Mouse (Mus musculus) lung, adult 18-20 months (tissue): Measurements from ENCODE around the gene Camk1d.
A peak's percentile ranks its signal among the peaks of the same experiment; 100 is the strongest.

ENCODE experiments used
- DNase-seq, 2 experiments: peaks; one replicate each; pipeline ENCODE4 v3.0.0; 2022; ENCODE audit warnings: mixed read lengths in 2 of 2

Camk1d gene

DNA sequence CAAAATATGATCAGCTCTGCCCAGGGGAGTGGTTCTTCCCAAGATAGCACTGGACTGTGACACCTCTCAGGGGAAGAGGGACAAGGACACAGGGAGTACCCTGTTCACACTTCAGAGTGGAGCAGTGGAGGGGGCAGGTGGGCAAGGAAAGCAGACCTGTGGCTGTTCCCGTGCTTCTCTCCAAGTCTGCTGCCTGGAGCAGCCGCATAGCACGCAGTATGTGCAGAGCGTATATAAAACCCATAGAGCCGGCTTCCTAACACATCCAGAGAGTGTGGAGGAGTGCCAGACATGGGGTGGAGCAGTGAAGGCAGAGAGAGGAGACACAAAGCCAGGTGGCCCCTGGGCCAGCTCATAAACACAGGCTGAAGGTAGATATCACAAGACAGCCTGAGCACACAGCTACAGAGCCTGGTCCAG, 256.2 kb downstream of the Camk1d start:
- no peak for DNase-seq

DNA sequence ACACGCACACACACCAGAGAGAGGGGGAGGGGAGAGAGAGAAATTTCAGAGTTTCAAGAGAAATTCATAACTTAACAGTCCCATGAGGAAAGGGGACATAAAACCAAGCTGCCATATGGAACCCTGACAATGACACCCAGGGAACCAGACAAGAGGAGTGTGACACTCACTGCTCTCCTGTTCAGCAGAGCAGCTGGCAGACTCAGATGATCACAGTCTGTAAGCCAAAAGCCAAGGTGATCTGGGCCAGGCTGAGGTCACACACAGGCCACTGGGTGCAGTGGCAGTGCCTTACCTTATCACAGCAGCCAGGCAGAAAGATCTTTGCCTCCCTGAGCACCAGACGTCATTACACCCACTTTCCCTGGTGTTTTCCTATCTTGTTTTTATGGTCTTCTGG, 258.2 kb downstream of the Camk1d start:
- no peak for DNase-seq

DNA sequence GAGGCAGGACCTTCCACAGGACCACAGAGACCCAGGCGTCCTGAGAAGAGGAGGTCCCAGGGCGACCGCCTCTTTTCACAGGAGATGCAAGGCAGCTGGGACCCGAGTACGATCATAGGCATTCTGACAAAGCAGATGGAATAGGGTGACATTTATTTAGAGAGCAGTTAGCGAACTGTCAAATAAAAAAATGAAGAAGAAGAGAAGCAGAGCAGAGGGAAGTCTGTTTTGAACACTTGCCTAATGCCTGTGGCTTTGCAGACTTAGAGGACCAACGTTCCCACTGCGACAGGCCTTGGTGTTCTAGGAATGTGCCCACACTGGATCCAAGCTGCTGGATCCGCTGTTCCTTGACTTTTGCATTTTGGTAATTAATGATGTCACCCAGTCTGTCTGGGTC, 259.5 kb downstream of the Camk1d start:
- no peak for DNase-seq

DNA sequence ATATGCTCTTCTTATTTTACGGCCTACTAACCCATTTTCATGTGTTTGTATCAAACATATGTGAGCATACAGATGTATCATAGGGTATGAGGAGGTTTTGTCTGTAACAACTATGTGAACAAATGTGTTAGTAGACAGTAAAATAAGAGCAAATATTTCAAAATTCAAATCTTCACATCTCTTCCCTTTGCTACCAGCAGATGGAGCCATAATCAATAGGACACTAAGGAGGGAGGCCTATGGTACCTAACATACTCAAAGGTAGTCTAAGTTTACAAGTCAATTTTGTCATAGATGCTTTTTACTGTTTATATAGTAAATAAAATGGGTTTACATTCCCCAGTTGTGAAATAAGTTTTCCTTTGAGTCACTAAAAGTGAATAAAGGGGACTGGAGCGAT, 262.7 kb downstream of the Camk1d start:
- no peak for DNase-seq

DNA sequence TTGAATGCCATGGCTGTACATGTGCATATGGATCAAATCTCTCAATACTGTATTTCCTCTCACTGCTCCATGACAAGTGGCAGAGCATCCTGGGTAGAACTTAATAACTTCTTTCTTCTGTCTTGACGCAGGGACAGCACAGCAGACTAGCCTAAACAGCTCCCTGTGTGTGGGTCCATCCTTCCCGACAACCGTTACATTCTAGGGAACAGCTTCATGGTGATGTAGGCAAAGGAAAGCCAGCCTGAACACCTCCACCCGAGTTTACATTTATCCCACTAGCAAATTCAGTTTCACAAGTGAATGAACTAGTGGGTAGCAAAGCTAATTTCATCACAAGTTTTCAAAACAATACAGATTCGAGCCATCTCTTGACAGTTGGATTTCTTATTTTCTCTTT, 269.0 kb downstream of the Camk1d start:
- DNase-seq: no peak

DNA sequence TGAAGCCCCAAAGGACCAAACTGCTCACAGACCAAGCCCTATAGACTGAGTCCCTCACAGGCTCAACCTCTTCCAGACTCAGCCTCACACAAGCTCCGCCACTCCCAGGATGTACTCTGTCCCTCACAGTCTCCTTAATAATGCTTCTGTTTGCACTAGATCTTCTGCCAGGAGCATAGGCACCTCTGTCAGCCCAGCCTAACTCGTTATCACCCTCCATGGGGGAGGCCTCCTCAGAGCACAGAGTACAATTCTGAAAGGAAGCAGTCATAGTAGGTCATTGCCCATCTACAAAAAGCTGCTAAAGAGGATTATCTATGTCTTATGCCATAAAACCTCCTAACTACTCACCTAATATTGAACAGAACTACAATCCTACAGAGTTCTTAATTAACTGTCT, 276.6 kb downstream of the Camk1d start:
- no peak for DNase-seq

DNA sequence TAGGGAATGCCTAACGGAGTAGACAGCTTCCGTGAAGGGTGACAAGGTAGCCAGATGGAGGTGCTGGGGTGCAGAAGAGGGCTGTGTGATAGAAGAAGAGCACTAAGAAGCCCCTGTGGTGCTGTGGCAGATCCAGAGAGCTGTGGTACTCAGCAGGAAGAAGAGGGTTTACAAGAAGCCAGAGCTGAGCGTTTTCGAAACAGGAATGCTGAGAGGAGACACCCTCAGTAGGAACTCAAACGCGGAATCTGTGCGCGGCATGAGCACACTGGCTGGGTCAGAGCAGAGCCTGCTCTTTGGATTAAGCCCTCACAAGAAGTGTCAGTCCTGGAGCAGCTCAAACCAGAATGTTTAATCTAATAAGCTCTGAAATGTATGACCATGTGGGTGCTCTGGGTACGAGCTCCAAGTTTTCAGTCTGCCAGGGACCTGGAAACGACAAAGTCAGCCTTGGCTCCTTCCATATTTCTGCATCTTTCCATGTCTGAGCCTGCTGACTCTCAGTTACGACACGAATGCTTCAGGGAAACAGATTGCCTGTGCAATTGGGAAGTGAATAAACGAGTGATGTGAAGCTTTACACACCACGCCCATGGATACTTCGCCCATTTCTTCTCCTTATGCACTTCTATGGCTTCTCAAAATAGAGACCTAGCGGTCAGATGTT, 278.6 kb downstream of the Camk1d start:
- DNase-seq: no peak

DNA sequence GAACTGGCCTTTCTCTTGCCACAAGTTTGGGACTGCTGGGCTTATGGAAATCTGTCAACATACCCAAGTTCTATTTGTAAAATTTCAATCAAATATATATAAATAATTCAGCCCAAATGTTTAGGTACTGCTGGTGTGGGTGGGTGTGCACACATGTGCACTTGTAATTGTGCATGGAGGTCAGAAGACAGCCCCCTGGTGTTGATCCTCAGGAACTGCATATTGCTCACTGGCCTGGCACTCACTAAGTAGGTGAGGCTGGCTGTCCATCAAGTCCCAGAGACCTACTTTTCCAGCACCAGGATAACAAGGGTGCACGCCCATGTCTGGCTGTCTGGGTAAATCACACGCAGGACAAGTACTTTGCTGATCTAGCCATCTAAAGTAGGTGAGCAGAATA, 283.0 kb downstream of the Camk1d start:
- DNase-seq: no peak

DNA sequence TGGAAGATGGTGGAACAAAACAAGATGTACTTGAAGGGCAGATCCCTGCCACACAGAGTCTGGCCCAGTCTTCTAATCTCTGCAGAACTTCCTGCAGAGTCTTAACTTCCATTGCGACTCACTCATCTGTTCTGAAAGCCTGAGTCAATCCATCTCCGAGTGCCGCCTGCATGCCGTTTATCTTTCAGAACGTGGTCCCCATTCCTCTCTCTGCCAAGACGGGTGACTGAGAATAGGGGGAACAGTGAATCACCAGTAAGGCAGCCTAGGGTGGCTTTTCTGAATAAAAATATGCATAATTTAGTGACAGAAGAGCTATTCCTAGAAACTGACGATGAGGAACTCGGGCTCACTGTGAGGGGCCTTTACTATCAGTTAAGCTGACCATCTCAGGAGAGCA, 284.4 kb downstream of the Camk1d start:
- no peak for DNase-seq

DNA sequence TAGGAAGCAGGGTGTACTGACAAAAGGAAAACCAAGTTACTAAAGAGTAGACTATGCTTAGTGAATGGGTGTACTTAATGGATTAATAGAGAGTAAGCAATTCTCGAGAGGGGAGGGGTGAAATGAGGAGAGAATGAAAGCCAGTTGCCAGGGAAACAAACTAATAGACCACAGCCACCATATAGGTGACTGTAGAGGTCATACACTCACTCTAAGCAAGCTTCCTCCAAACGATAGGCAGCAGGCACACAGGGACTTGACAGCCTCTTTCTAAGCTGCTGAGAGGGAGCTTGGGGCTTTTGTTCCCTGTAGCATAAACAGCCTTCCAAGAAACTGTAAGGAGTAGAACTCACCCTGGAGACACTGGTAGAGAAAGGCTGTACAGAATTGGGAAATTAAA, 288.2 kb downstream of the Camk1d start:
- DNase-seq: no peak

DNA sequence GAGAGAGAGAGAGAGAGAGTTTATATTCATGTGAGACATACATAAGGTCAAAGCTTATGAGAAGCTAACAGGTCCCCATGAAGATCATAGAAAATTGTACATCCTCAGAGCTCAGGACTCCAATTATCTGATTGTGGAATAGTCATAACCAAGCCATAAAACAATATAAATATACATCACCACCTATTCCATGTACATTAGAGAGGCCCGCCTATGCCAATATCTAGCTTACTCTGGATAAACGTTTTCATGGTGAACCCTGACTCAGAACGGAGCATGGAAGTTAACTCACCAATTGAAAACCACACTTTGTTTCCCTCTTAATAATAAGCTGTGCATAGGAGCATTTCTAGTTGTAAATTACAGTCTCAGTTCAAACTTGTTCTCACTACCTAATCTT, 288.7 kb downstream of the Camk1d start:
- no peak for DNase-seq

DNA sequence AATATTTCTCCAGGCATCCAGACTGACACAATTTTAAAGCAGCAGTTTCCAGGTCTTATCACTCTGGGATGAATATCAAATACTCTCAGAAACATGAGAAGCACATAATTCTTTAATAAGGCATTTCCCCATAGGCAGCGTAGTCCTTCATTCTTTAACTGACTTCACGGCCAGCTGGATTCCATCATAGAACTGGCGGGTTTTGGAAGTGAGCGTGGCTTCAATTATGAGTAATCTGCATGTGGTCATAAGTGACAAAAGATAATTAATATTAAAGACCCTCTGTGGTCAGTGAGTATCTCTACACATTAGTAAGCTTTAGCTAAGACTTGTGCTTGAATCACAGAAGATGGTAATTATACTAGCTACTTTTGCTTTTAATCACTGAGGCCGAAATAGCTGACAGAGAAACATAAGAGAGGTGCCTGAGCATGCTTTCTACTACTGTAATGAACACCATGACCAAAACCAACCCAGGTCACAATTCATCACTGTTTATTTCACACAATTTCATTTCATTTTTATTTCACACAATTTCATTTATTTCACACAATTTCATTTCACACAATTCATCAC, 293.6 kb downstream of the Camk1d start:
- DNase-seq: no peak

DNA sequence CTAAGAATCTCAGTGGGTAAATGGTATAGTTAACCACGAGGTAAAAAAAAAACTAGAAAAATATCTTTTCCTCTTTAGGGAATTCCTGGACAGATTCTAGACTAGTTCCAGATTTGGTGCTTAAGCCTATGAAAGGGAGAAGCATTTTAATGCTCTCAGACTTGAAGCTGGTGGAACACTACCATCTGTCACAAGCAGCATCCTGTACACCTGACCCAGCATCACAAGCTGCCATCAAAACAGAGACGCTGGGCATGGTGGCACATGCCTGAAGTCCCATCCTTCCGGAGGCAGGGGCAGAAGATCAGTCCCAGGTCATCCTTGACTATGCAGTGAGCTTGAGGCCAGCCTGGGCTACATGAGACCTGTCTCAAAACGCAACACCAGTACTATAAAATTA, 295.5 kb downstream of the Camk1d start:
- no peak for DNase-seq

DNA sequence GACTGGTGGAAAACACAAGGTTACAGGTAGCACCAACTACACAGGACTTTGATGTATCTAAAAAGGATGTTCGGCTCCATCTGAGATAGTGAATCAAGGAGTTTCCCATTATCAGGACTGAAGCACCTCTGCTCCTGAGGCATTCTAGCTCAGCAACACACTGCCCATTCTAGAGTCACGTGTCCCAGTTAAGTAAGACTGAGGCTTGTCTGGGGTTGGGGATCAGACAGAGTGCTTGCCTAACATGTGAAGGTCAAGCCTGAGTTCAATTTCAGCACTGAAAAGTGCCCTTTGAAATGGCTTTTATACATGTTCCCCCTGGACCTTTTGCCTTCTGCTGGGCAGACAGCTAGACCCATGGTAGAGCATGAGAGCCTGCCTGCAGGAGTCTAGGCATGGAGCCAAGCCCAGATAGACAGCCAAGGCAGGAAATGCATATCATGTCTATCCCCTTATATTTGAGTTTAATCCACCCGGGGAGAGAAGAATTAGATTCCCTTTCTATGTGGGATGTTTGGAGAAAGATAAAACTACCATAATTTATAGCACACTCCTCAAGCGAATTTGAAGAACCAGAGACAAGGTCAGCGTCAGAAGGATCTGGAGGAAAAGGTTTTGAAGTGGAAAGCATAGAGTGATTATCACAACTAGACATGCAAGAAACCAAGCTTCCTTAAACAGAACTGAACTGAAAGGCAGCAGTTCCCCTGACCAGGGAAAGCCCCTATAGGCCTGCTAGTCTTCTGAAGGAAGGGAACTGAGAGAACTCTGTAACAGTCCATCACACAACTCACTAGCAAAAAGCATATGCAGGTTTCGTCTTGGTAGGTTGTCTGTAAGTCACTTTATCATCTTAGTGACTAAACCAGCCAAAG, 296.9 kb downstream of the Camk1d start:
- DNase-seq: no peak

DNA sequence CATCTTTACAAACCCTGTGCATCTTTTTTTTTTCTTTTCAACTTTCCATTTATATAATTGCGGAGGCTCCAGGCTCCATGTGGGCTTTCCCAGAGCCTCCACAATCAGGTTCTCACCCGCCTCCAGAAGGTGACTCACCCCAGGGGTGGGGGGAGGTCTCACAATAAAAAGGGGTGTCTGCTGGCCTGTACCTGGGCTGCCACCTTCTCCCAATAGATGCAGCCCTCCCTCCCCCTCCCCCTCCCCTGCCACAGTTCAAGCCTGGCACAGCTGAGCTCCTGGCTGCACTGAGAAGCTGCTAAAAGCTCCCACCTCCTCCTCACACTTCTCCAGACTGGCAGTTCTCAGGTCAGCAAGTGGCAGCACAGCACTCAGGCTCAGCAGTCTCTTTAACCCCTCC, 302.5 kb downstream of the Camk1d start:
- no peak for DNase-seq

DNA sequence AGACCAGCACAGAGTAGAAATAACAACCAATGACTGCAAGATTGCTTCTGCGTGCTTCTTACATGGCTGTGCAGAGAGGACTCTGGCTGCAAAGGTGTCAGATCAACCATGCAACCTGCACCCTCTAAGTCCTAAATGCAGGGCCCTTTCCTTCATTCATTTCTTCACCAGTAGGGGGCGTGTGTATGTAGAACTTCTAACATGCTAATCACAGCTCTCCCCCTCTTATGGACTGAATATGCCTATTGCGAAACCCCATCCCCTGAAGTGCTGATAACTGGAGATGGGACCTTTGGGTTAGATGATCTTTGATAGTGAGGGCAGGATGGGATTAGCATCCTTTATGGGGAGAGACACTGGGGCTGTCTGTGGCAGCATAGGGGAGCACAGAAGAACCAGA, 310.5 kb downstream of the Camk1d start:
- DNase-seq: peak in 1 of 2 experiments; percentile 7

DNA sequence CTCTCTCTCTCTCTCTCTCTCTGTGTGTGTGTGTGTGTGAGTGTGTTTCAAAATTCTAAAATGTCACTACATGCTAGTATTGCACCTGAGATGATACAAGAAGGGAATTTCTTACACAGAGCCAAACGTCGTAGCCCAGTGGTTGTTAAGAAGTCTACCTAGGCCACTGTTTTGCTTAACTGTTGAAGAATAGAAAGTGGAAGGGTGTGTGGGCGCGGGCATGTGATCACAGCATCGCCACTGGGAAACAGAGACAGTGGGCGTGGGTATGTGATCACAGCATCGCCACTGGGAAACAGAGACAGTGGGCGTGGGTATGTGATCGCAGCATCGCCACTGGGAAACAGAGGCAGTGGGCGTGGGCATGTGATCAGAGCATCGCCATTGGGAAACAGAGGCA, 312.3 kb downstream of the Camk1d start:
- no peak for DNase-seq

DNA sequence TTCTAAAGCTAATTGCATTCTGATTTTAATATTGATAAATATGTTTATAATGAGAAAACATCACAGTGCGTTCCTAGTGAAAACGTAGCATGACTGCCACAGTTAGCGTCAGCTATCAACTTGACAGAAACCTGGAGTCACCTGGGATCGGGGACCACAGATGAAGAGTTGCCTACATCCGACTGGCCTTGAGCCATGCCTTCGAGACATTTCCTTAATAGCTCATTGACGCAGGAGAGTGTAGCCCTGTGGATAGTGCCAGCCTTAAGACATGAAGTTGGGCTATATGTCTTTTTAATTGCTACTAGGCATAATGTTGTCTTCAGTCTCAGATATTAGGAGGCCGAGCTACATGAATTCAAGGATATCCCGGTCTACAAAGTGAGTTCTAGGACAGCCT, 315.8 kb downstream of the Camk1d start:
- no peak for DNase-seq

DNA sequence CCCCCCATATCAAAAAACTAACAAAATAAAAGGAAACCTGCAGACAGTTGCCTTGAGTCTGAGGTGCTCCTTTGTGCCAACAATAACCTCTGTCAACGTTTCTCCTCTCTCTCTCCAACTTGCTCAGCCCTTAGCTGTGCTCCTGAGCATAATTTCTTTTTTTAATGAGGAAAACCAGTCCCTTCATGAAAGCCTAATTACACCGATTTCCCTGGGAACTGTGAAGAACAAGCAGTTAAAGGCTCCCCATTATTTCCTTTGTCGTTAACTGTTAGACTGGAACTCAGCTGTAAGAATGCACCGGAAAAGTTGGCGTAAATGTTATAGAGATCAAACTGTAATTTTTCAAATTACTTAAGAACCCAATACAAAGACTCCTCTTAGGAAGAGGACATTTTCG, 316.3 kb downstream of the Camk1d start:
- DNase-seq: no peak

DNA sequence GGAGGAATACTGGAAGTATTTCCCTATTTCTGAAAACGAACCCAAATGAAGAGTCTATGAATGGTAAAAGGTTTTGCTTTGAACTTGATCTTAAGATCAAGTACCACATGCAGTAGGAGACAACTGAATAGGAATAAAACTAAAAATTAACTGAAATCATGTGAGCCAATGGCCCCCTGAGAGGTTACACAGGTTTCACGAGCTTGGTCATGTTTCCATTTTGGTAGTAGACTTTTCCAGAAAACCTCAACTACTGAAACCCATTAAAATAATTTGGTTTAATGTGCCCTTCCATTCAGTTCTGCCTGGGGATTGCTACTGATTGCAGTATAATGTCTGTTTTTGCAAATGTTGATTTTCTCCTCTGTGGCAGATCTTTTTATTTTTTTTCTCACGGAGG, 316.8 kb downstream of the Camk1d start:
- no peak for DNase-seq

DNA sequence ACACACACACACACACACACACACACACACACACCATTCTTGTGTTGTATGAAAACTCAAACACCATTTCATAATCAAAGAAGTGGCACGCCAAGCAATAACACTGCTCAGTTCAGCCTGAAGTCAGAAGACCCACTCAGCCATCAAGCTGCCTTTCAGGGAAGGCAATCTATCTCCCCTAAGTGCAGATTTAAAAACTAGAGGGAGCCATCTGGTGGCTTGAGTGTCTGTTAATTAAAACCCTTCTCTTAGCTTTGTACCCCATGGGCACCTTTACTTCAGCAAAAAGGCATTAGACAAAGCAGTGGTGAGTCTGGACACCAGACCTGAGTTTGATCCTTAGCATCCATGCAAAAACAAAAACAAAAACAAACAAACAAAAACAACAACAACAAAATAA, 317.9 kb downstream of the Camk1d start:
- DNase-seq: no peak

DNA sequence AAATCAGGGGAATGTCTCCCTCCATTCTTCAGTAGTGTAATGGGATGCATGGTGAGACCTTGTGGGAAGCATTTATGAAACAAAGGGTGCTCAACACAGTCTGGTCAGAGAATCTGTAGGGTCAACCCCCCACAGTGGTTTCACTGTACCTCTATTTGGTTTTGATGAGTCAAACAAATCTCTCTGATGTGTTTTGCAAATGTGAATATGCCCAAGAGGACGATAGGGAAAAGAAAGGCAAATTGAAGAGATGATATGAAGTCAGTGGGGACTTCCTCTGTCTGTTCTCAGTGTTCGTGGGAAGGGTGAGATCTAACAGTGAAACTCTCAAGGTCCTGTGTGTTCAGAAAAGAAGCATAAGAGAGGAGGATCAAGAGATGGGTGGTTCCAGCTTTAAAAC, 318.4 kb downstream of the Camk1d start:
- no peak for DNase-seq

DNA sequence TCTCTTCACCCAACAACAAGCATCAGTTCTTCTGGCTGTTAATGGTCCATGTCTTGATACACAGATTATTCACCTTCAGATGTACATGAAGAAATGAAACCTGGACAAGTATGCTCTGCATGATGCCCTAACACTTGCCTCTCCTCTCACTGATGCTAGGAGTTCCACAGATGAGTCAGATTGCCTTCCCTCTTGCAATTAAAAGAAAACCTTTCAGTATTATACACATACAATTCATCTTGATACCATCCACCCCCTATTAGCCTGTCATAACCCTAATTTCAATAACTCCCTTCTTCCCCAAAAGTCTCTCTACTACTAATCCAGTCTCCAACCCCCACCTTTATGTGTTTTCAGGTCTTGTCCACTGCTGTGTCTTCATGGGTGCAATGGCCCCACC, 321.4 kb downstream of the Camk1d start:
- no peak for DNase-seq

DNA sequence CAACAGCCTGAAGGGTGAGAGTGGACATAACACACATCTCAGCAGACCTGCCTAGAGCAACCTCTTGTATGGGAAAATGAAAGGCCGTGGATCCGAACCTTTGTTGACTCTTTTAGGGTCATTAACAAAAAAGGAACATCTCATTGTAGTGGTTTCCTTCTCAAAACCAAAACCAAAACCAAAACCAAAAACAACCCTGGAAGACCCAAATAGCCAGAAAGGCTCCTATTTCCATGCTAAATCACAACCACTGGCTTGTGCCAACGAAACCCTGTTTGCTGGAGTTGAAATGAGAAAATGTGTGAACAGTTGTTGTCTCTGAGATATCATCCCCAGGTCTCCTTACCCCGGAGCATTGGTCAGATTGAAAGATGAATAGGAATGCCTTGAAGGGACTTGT, 321.8 kb downstream of the Camk1d start:
- no peak for DNase-seq
